Mouse (Mus musculus): ENCODE data around the gene Gm11060.

Gm11060 gene

DNA sequence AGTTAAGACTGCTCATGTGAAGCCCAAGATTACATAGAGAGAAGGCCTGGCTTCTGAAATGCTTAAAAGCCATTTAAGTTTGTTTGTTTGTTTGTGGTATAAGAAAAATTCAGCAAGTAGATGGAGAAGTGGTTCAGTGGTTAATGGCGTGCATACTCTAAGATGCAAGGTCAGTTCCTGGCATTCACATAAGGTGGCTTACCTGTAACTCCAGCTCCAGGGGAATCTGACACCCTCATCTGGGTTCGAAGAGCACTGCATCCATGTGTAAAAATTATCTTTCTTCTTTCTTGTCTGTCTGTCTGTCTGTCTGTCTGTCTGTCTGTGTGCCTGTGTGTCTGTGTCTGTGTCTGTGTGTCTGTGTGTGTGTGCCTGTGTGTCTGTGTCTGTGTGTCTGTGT lies at the start of gene Gm11060:
Gene Gm11060 (plus strand): TSS at position 301 of the 400 bp plus-strand sequence.
- DNase-seq (ENCODE audit: low read depth, low spot score) = no peak

GRCm38 (mm10) chr2:105043152-105043551 lies 48.7 kb upstream of the Gm11060 start:
- no peak for DNase-seq (ENCODE audit: low read depth, low spot score)

DNA sequence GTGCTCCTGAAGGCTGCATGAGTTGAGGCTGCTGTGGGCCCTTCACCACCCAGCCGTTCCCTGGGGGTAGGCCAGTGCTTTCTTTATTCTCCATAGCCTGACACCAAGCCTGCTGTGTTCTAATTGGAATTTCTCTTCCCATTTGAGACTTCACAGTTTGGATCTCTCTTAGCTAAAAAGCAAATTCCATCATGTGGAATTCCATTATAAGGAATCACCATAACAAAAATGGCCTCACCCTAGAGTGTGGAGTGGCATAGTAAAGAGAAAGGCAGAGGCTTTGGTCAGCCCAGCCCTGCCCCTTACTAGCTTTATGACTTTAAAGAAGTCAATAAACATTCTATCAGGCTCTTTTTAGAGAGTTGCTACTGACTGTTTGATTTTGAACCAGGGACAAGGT lies 43.5 kb upstream of the Gm11060 start:
- DNase-seq (ENCODE audit: low read depth, low spot score) = no peak

DNA sequence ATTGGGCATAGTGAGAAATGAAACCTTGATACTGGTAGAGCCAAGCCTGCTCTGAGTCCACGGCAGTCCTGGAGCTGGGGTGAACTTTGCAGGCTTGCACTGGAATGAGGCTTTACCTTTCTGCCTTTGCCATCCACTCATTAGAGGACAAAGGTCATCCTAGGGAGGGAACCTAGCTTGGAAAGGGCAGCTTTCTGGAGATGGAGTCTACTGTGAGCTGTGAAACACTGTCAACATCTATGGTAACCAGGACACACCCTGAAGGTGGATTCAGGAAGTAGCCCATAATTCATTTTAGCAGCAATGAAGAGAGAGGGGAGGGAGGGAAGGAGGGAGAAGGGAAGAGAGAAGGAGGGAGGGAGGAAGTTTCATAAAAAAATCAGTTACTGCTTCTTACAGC lies 36.3 kb upstream of the Gm11060 start:
- DNase-seq (ENCODE audit: low read depth, low spot score) = no peak

DNA sequence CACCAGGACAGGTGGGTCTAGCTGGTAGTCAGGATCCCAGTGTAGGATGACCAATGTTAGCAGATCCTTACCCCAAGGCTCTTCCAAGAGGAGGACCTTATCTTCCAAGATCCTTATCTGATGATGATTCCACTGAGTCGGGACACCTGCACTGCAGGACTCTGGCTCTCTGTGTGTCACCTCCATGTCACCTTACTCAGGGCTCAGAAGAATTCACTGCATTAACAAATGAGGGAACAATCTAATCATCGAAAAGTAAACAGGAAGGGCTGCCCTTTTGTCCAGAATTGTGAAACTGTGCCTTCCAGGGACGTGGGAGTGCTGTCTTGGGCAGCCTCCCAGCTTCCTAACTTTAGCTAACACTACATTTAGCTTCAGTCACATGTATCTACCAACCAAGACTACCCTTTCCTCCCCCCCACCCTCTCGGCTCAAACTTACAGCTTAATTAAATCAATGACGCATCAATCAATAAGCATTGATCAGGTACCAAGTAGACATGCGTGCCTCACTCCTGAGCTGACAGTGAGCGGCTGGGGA lies 33.2 kb upstream of the Gm11060 start:
- DNase-seq (ENCODE audit: low read depth, low spot score) = no peak

GRCm38 (mm10) chr2:105062741-105063372 lies 29.0 kb upstream of the Gm11060 start:
- DNase-seq (ENCODE audit: low read depth, low spot score) = no peak

- no peak for DNase-seq (ENCODE audit: low read depth, low spot score)
Measured at GRCm38 (mm10) chr2:105072496-105072895, 19.3 kb upstream of the Gm11060 start.

DNA sequence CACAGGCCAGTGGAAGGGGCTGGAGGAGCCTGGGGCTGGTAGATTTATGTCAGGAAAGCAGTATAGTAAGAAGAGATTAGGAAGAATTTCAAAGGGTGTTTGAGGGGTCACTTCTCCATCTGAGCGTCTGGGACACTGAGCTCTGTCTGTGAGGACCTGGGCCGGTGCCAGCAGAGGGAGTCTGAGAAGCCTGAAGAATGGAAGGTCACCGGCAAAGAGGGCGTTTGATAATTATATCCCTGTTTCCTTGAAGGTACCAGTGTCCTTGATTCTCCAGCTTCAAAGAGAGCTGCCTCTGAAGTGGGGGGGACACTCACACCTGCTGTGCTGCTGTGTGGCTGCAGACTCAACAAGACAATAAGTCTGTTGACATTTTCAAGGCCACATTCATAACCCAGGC lies 17.6 kb upstream of the Gm11060 start:
- DNase-seq (ENCODE audit: low read depth, low spot score) = no peak

GRCm38 (mm10) chr2:105075809-105076208 lies 16.0 kb upstream of the Gm11060 start:
- no peak for DNase-seq (ENCODE audit: low read depth, low spot score)

GRCm38 (mm10) chr2:105077151-105077550 lies 14.7 kb upstream of the Gm11060 start:
- no peak for DNase-seq (ENCODE audit: low read depth, low spot score)

DNA sequence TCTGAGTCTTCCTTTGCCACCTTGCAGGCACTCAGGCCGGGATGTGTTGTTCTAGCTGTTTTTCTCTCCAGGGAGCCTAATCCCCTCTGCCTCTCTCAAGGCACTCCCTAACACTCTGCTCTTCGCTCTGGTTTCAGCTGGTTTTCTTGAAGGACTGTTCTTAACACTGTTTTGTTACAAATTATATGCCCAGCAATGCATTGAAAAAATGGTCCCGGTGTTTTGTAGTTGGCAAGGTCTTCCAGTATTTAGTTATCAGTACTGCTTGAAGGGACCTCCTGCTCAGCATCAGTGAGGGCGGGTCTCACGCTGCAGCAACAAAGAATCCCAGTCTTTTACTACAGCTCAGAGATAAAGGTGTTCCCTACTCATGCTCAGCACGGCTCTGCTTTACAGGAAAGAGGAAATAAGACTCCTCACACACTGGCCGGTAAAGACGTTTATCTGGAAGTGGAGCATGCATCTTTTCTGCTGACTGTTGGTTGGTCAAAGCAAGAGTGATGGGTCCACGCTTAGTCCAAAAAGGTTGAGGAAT lies 9.5 kb upstream of the Gm11060 start:
- no peak for DNase-seq (ENCODE audit: low read depth, low spot score)

GRCm38 (mm10) chr2:105084035-105084434 lies 7.8 kb upstream of the Gm11060 start:
- no peak for DNase-seq (ENCODE audit: low read depth, low spot score)

DNA sequence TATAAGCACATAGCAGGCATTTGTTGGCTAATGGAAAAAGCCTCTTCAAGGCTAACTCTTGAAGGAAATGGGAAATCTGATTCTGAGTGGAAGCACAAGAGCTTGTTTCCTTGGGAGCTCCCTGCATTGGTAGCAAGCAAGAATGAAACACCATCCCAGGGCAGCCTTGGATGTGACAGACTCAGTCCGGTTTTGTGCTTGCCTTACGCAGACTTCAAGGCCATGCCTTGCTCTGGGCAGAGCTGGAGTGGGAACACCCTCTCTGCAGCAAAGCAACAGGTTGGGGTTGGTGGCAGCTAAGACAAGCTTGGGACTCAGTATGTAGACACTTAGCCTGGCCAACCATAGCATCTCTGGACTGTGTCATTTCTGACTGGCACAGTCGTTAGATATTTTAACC lies 5.7 kb upstream of the Gm11060 start:
- DNase-seq (ENCODE audit: low read depth, low spot score) = no peak

- no peak for DNase-seq (ENCODE audit: low read depth, low spot score)
Measured at GRCm38 (mm10) chr2:105088005-105088404, 3.8 kb upstream of the Gm11060 start.

GRCm38 (mm10) chr2:105089083-105089482 lies 2.7 kb upstream of the Gm11060 start:
- no peak for DNase-seq (ENCODE audit: low read depth, low spot score)

DNA sequence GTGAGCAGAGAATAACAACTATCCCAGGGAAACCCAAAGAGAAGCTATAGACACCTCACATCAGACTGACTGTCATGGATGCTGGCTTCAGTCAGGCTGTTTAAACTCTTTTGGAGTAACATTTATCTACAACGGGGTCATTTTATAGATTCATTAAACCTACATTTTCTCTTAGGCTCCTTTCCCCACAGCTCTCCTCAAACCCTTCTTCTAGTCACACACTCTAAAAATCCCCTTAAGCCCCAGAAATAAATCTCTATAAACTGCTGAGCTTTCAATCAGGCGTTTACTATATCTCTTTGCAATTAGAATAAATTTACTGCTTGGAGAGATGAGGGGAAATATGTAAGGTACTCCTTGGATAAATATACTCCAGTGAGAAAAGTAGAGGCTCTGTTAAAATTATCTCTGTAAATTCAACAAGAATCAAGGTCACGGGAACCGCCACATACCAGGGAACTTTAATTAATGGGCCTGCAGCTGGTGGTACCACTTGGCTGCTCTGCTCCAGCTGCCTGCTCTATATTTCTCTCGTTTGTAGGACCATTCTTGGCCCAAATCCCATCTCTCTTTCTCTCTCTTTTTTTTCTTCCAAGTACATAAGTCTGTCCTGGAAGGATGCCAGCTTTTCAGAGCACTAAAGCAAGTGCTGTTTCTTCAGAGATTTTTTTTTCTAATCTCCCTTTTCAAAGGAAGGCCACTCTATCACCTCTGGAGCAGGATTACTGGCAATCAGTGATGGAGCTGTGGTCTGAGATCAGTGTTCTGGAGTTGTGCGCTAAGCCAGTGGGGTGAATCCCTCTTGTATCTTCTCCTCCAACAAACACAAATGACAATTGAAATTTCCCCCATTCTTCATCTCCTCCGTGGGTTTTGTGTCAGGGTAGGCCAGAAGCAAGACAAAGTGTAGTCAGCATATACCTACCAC lies 2.0 kb upstream of the Gm11060 start:
- DNase-seq (ENCODE audit: low read depth, low spot score) = no peak

DNA sequence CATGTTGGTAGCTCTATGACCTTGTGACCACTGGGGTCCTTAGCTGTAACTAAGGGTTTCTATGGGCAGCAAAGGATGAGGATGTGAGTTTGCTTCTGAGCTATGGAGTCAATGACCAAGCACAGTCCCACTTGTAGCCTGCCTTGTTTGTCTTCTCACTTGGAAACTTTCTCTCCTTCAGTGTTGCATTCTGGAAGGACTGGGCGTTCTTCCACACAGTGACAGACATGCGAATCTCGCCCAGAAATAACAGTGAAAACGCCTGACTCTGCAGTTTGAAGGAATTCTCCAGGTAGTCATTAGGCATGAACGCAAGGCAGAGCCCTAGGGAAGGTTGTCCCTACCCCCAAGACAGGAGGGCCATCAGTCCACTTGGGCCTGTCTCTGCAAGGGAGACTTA lies 827 bp upstream of the Gm11060 start:
- DNase-seq (ENCODE audit: low read depth, low spot score) = no peak

DNA sequence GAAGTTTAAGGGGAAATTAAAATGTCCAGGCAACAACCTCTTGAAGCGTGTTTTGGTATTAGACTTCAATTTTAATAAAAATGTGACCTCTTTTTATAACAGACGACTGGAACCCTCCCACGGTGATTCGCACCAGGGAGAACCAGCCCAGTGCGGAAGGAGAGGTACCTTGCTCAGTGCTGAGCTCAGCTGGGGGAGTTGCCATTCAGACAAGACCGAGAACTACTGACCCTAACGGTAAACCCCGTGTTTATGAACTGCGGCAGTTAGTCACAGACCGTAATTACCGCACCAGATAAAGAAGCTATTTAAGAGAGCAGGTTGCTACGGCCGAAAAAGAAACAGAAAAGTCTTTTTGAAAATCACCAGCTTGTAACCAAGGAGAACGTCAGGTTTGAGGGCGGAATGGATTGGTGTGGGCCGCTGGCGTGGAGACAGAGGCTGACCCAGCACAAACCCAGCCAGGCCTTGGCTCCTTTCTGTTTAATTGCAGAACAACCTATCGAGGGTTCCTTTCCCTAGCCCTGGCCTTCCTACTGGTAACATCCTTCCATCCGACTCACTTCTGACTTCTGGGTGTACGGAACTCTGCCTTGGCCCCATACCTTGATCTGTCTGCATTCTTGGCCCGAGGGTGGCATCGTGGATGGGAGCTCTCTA lies 5.6 kb downstream of the Gm11060 start:
- no peak for DNase-seq (ENCODE audit: low read depth, low spot score)

GRCm38 (mm10) chr2:105099410-105099809 lies 7.6 kb downstream of the Gm11060 start:
- DNase-seq (ENCODE audit: low read depth, low spot score) = no peak

- DNase-seq (ENCODE audit: low read depth, low spot score) = no peak
Measured at GRCm38 (mm10) chr2:105100541-105100940, 8.7 kb downstream of the Gm11060 start.

GRCm38 (mm10) chr2:105108703-105109158 lies 16.9 kb downstream of the Gm11060 start:
- DNase-seq (ENCODE audit: low read depth, low spot score) = no peak

DNA sequence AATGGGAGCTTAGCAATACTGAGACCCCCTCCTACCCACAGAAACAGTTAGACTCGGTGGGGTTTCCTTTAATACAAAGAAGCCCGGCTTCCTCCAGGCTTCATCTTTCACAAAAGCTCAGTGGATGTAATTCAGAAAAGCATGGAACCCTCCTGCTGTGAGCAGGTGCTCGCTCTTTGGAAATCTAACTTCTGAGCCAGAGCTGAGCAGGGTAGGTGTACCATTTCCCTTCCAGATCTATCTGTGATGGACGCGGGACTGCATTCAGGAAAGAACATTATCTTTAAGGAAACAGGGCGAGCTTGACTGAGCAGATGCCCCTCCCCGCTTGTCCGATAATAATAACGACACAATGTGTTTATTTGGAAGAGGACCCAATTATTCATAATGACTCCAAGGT lies 22.3 kb downstream of the Gm11060 start:
- DNase-seq (ENCODE audit: low read depth, low spot score) = no peak
